Mouse (Mus musculus): ENCODE results near the gene Acsl1.
A peak's percentile ranks its signal among the peaks of the same experiment; 100 is the strongest.

Gene Acsl1

GRCm38 (mm10) chr8:46470792-46471781 is at the start of gene Acsl1:
Acsl1 (plus strand) TSS chr8:46471037.
- peak; percentile 100 for DNase-seq

GRCm38 (mm10) chr8:46421515-46421914 is 49.3 kb upstream of the Acsl1 start:
- DNase-seq, result no peak

- no peak for DNase-seq
These were observed 42.9 kb upstream of the Acsl1 start for GRCm38 (mm10) chr8:46427940-46428339.

GRCm38 (mm10) chr8:46429871-46430270 is 41.0 kb upstream of the Acsl1 start:
- DNase-seq, result no peak

DNA sequence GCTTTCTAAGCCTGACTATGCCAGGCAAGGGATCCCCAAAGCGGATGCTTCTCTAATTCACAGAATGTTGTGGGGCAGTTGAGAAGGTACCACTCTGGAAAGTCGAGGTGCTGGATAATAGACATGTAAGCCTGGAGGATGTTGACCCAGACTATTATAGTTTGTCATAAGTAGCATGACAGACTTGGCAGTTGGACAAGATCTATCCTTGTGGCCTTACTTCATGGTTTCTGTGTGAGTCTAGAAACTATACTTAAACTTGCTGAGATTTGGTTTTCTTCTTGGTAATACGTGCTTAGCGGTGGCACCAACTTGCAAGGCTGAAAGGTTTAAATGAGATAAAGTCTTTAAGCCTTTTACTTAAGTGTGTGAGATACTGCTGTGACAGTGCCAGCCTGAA is 38.9 kb upstream of the Acsl1 start:
- no peak for DNase-seq

- DNase-seq, result no peak
These were observed 38.3 kb upstream of the Acsl1 start for GRCm38 (mm10) chr8:46432581-46432980.

GRCm38 (mm10) chr8:46433656-46434055 is 37.2 kb upstream of the Acsl1 start:
- DNase-seq, result no peak

GRCm38 (mm10) chr8:46438491-46438890 is 32.3 kb upstream of the Acsl1 start:
- no peak for DNase-seq

DNA sequence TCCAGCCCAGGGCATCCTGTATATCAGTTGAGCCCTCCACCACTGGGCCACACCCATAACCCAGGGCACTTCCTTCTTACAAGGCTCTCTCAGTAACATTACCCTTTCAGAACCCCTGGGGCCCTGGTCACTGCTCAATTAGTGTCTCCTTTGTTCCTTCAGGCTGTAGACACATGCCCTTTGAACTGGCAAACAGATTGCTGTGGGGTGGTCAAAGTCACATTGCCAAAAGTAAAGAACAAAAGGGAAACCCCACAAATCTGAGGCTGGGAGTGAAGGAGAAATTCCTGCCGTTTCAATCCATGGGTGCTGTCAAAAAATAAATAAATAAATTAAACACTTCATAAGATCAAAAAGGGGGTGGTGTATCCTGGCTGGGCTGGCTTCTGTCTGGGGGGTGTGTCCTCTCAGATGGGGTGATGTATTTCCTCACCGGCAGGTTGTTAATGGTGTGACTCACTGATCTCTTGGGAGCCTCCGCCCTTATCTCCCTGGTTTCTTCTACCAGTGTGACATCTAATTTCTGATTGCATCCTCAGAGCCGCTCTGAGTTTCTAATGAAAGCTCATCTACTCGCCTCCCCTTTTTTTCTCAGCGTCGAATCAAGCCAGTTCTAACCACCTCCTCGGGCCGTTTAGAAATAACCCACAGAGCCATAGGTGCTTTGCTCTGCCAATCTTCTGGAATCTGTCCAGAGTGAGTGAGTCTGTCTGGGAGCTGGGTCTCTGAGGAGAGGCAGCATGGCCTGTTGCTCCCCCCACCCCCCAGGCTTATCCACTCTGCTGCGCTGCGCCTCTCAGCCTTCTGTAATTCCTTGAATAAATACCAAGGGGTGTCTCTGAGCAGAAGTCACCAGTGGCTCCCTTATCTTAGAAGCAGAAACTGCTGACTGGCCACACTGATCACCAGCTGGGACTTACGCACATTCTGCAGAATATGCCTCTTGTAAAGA is 24.6 kb upstream of the Acsl1 start:
- peak; percentile 22 for DNase-seq

DNA sequence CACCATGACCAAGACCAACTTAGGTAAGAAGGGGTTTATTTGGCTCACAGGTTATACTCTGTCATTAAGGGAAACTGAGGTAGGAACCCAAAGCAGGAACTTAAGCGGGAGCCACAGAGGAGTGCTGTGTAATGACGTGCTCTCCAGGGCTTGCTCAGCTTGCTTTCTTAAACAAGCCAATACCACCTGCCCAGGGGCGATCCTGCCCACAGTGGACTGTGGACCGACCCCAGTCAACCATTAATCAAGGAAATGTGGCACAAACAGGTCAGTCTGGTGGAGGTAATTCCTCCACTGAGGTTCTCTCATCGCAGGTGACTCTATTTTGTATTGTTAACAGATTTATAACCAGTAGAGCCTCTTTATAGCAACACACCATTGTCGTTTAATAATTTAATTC is 23.5 kb upstream of the Acsl1 start:
- peak; percentile 38 for DNase-seq

DNA sequence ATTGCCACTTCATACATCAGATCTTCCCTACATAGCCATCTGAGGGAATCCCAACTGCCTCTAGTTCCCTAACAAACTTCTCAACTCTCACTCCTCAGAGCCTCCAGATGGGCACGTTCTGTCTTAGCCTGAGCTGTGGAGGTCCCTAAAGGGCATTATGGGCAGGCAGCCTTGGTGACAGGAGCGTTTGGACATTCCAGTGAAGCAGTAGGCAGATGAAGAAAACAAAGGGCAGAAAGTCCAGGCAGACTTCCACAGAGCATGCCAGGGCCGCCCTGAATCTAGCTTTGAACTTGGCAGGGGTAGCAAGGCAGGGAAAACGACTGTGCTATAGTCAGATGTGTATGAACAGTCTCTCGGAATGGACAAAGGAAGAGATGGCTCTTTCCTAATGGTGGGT is 22.2 kb upstream of the Acsl1 start:
- no peak for DNase-seq

GRCm38 (mm10) chr8:46449063-46449462 is 21.8 kb upstream of the Acsl1 start:
- DNase-seq, result no peak

DNA sequence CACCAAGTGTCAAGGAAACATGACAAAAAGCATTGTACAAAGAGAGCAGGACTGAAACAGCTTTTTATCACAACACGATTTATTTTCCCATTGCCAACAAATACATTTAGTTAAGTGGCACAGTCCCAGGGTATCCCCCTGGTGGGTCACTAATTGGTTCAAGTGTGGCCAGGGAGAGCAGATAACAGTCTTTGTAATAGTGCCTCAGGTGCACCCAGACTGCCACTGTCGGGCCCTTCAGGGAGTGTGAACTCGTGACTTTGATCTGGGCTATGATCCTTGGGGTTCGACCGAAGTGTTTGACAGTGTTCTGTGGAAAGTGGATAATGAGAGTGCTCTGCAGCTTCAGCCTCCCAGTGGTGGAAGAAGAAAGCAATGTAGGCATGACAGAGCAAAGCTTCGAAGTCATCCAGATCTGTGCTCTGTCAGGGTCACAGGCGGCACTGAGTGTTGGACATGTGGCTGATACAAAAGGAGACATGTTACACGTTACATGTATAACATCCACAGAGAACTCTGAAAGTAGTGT is 21.1 kb upstream of the Acsl1 start:
- no peak for DNase-seq

DNA sequence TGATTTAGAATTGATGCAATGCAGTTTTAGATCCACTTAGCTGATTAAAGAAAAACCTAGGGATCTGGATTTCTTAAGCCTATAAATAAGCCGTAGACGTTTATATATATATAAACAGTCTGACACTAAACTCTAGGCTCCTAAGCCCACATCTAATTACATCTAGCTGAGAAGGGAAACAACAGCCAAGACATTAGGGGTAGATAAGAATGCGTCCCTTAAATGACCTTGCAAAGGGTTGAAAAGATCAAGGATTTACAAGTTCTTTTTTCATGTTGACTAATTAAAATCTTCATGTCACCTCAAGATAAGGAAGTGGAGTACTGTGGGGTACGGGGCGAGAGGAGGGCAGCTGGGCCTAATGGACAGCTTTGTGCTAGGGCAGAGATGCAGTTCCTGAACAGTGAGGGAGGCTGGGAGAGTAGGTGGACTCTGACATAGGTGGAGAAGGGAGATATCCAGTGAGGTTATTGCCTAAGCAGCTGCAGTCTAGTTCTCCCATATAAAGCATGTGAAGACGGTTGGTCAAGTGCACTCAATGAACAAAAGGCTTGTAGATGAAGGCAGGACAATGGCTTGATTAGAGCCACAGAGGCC is 12.5 kb upstream of the Acsl1 start:
- no peak for DNase-seq

GRCm38 (mm10) chr8:46468400-46468799 is 2.4 kb upstream of the Acsl1 start:
- no peak for DNase-seq

- no peak for DNase-seq
These were observed 1.6 kb upstream of the Acsl1 start for GRCm38 (mm10) chr8:46469071-46469769.

DNA sequence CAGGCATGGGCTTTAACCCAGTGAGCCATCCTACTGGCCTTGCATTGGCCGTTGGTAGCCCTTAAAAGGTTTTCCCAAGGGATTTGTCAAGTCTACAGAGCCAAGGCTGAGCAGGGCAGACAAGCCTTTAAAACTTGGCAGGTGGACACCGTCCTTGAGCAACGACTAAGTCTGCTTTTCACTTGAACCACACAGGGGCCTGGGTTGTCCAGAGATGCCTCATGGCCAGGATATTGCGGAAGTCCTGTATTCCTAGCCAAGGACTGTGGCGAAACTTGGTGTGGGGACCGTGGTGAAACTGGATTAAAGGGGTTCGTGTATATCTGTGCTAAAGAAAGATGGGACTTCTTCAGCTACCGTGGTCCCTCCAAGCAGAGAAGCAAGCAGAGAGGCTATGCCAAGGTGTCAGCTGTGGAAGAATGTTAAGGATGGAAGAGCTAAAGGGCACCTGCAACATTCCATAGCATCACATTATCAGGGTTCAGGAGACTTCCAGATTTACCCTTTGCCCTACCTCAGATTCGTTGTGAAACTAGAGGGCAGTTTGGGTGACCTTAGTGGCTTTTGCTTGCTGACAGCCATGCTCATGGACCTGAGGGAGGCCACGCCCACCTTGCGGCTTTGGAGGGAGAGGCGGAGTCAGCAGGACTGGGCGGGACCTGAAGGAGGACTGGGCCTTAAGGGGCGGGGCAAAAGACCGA is 596 bp upstream of the Acsl1 start:
- no peak for DNase-seq

- no peak for DNase-seq
These were observed 1.2 kb downstream of the Acsl1 start for GRCm38 (mm10) chr8:46471926-46472485.

DNA sequence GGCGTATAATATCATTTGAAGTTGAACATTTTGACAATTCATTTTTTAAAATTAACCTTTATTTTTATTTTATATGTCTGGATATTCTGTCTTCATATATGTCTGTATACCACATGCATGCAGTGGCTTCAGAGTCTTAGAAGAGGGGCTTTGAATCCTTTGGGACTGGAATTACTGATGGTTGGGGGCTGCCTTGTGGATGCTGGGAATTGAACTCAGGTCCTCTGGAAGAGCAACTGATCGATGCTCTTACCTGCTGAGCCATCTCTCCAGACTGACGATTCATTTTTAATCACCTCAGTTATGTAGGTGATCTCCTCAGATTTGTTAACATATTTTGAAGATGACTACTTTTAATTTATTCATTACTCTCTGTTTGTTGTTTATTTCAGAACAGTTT is 3.3 kb downstream of the Acsl1 start:
- no peak for DNase-seq

DNA sequence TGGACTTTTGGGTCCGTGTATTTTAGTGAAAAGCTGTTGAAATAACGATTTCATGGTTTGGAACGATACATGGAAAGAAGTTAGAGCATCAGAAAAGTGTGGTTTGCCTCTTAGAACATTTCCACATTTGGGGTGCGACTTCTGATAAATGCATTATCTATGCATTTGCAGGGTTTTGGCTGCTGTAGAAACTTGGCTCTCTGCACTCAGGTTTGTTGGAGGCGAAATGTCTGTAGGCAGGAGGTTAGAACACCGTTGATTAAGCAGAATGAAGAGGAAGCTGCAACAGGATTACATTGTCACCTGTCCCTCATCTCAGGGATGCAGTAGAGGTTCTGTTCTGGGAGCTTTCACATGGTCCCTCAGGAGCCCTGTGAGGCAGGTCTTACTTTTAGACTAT is 3.8 kb downstream of the Acsl1 start:
- peak; percentile 46 for DNase-seq

DNA sequence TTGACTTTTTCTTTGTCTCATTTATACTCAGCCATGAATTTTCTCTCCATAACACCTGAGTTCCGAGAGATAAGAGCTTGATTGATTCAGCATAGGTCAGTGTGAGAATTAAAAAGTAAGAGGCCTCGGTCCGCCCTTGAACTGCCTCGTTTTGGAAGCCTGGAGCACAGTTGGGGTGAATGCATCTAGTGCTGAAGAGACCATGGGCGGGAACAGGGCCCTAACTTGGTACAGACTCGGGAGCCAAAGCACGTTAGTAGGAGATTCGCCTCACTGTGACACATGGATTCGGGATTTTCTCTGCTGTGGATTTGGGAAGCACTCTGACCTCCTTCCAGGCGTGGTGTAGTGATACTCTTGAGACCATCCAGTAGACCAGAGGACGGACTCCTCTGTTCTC is 4.6 kb downstream of the Acsl1 start:
- no peak for DNase-seq

Measured in liver (tissue).